Mouse (Mus musculus) E14TG2a.4 (cell line): ENCODE data around the gene Rcor3.

Experiments
- CTCF ChIP-seq: conservative IDR thresholded peaks from 2 replicates; pipeline ENCODE4 v1.5.1; 2014; ENCODE audit warnings: low read length
- NANOG ChIP-seq: IDR thresholded peaks from 2 replicates; pipeline ENCODE4 v1.6.1; 2014; ENCODE audit warnings: borderline replicate concordance, low read length, mixed read lengths

GRCm38 (mm10) chr1:192181696-192182257 is 43.9 kb upstream of the Rcor3 start:
- TF ChIP-seq NANOG (no peak), CTCF (no peak)
